Mouse (Mus musculus): Measurements from ENCODE around the gene Ccdc71. TPM values are rescaled to one million over a fixed set of nuclear protein-coding genes. Genes with fewer than 3 reads are reported as not detected.
A peak's percentile ranks its signal among the peaks of the same experiment; 100 is the strongest.

Ccdc71 gene
- polyA plus RNA-seq, 1 experiment = 16.9 TPM

DNA sequence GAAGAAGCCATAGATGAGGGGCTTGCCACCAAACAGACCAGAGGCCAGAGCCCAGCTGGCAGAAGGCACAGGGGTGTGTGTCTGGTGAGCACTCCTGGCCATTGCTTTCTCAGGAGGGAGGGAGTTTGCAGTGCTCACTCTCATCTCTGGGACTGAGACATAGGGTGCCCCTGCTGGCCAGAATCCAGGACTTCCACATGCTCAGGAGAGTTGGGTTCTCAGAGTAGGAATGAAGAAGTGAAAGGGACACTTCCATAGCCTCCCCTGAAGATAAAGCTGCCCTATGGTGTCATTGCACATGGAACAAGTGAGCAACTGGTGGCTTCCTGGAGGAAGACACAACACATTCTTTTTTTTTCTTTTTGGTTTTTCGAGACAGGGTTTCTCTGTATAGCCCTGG lies 14.2 kb downstream of the Ccdc71 start:
- no peaks in the 10 kb centered on the region for H3K9me3 ChIP-seq
- H3K36me3 ChIP-seq (replicated peaks; ENCODE audit: low read length) = no peaks in the 10 kb centered on the region
- peaks cover 20% of the 10 kb centered on the region for H3K4me1 ChIP-seq
- TF ChIP-seq FLI1 (IDR thresholded peaks at IDR 0.05; ENCODE audit: low read length) (no peak), GATA1 (IDR thresholded peaks at IDR 0.05; ENCODE audit: borderline replicate concordance, low read length) (no peak)
- peaks cover 31% of the 10 kb centered on the region for H3K27me3 ChIP-seq (replicated peaks)
- no peak overlapping the region for H3K4me3 ChIP-seq (replicated peaks)

DNA sequence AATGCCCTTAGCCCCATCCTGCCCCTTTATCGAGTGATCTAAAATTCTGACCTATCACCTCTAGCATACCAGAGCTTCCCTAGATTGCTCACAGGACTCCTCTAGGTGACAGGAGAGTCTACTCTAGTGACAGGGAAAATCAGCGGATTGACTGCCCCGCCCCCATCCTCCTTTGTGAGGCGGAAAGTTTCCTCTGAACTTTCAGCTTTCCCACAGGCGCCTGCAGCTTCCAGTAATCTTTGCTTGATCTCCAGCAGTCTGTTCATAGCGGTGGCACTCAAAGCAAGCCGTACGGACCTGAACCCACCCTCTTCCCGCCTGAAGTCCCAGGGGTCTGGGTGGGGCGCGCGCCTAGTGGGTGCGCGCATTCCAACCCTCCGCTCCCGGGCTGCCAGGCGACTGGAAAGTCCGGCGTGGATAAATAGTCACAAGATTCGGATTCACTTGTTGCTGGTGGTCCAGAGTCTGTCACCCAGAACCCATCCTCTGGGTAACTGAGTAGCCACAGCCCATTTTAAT lies 18.4 kb downstream of the Ccdc71 start:
- no peak for TF ChIP-seq FLI1 (IDR thresholded peaks at IDR 0.05; ENCODE audit: low read length)
- TF ChIP-seq GATA1 (IDR thresholded peaks at IDR 0.05; ENCODE audit: borderline replicate concordance, low read length) = no peak
- Histone ChIP-seq H3K4me1 (peaks cover 28% of the 10 kb centered on the region), H3K9me3 (no peaks in the 10 kb centered on the region), H3K4me3 (replicated peaks) (peak overlapping the region; percentile 75), H3K27me3 (replicated peaks) (peaks cover 61% of the 10 kb centered on the region), H3K36me3 (replicated peaks; ENCODE audit: low read length) (no peaks in the 10 kb centered on the region)

DNA sequence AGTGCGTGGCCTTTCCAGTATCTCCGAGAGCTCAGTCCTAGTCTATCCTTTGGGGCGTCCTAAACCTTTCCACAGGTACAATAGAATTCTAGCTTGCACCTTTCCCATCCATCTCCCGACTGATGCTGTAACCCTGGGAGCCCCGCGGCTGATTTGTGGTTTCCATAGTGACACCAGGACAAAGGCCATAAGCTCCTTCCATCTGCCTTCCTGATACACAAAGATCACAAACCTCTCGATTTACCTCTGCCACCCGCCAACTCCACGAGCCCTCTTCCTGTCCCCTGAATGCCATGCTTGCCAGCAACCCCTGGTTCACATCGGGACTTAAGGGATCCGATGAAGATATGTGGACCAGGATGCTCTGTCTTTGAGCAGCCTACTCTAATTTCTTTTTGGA lies 18.9 kb downstream of the Ccdc71 start:
- Histone ChIP-seq H3K4me3 (replicated peaks) (peak overlapping the region; percentile 75), H3K4me1 (peaks cover 32% of the 10 kb centered on the region), H3K9me3 (no peaks in the 10 kb centered on the region), H3K27me3 (replicated peaks) (peaks cover 65% of the 10 kb centered on the region), H3K36me3 (replicated peaks; ENCODE audit: low read length) (no peaks in the 10 kb centered on the region)
- TF ChIP-seq GATA1 (IDR thresholded peaks at IDR 0.05; ENCODE audit: borderline replicate concordance, low read length) = no peak
- TF ChIP-seq FLI1 (IDR thresholded peaks at IDR 0.05; ENCODE audit: low read length) = no peak

DNA sequence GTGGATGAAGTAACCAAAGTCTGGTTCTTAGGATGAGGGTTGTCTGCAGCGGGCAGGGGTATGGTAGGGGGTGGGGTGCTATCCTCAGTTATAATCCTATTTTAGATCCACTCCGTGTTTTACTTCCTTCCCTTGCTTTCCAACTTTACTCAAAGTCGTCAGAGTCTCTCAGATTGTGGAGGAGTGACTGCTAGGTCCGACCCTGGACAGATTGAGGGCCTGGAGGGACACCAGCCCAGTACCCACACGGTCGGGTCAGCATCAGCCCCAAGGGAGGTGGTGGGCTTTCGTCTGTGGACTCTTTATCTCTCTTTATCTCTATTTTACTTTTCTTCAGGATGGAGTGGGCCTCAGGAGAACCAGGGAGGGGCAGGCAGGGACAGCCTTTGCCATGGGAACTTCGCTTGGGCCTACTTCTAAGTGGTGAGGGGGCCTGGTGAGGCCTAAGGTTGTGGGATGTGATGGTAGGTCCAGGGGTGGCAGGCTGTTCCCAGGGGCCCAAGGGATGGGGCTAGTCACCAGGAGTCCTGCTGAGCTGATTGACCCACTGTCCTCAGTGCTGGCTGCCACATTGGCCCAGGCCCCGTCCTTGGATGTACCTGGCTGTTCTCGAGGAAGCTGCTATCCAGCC lies 19.5 kb downstream of the Ccdc71 start, which contains the start of gene Lamb2:
Lamb2 (plus strand) TSS at position 16 of the 631 bp plus-strand sequence.
- H3K4me3 ChIP-seq (replicated peaks) = peak within 1 kb of the TSS; percentile 75
- H3K4me1 ChIP-seq = peaks cover 30% of the 10 kb centered on the region
- no peaks in the 10 kb centered on the region for H3K36me3 ChIP-seq (replicated peaks; ENCODE audit: low read length)
- no peaks in the 10 kb centered on the region for H3K9me3 ChIP-seq
- H3K27me3 ChIP-seq (replicated peaks) = peaks cover 65% of the 10 kb centered on the region
- TF ChIP-seq GATA1 (IDR thresholded peaks at IDR 0.05; ENCODE audit: borderline replicate concordance, low read length) = no peak
- no peak for TF ChIP-seq FLI1 (IDR thresholded peaks at IDR 0.05; ENCODE audit: low read length)

GRCm38 (mm10) chr9:108480813-108481519 lies 20.6 kb downstream of the Ccdc71 start:
- Histone ChIP-seq H3K36me3 (replicated peaks; ENCODE audit: low read length) (no peaks in the 10 kb centered on the region), H3K4me1 (peaks cover 30% of the 10 kb centered on the region), H3K9me3 (no peaks in the 10 kb centered on the region), H3K27me3 (replicated peaks) (peaks cover 76% of the 10 kb centered on the region), H3K4me3 (replicated peaks) (no peak overlapping the region)
- TF ChIP-seq FLI1 (IDR thresholded peaks at IDR 0.05; ENCODE audit: low read length) (no peak), GATA1 (IDR thresholded peaks at IDR 0.05; ENCODE audit: borderline replicate concordance, low read length) (no peak)

DNA sequence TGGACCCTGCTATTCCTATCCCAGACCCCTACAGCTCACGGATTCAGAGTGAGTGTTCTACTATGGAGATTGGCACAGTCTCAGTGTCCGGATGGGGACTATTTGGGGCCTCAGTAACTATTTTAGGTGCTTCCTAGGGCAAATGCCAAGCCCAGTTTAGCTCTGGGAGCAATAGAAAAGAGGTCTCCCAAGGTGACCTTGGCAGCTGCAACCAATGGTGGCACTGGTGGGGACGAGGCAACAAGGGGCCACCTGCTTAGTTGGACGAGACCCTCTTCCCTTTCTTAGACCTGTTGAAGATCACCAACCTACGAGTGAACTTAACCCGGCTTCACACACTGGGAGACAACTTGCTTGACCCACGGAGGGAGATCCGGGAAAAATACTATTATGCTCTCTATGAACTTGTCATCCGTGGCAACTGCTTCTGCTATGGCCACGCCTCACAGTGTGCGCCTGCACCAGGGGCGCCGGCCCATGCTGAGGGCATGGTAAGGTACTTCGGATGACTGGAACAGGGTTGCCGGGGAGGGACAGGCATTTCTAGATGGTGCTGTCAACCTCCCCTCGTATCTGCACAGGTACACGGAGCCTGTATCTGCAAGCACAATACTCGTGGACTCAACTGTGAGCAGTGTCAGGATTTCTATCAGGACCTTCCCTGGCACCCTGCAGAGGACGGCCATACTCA lies 21.3 kb downstream of the Ccdc71 start:
- peaks cover 79% of the 10 kb centered on the region for H3K27me3 ChIP-seq (replicated peaks)
- H3K36me3 ChIP-seq (replicated peaks; ENCODE audit: low read length) = no peaks in the 10 kb centered on the region
- no peaks in the 10 kb centered on the region for H3K9me3 ChIP-seq
- TF ChIP-seq FLI1 (IDR thresholded peaks at IDR 0.05; ENCODE audit: low read length) (no peak), GATA1 (IDR thresholded peaks at IDR 0.05; ENCODE audit: borderline replicate concordance, low read length) (no peak)
- H3K4me3 ChIP-seq (replicated peaks) = no peak overlapping the region
- H3K4me1 ChIP-seq = peaks cover 30% of the 10 kb centered on the region

DNA sequence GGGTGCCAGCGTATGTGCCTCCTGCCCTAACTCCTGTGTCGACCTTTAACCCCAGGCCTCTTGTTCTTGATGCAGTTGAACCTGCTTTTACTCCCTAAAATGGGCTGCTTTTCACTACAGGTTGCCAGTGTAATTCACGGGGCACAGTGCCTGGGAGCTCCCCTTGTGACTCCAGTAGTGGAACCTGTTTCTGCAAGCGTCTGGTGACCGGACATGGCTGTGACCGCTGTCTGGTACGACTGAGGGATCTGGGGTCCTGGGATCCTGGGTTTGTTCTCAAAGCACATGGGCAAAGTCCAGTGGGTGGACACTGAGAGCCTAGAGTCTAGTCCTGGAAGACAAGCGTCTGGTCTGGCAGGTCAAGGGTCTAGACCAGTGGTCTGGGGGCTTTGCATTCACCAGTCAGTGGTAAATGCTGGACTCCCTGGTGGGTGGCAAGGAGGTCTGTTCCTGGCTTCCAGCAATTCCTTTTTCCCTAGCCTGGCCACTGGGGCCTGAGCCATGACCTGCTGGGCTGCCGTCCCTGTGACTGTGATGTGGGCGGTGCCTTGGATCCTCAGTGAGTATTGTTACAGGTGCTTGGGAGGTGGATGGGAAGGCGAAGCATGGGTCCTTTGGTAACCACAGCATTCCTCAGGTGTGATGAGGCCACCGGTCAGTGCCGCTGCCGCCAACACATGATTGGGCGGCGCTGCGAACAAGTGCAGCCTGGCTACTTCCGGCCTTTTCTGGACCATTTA lies 22.9 kb downstream of the Ccdc71 start:
- Histone ChIP-seq H3K4me3 (replicated peaks) (no peak overlapping the region), H3K27me3 (replicated peaks) (peaks cover 76% of the 10 kb centered on the region)
- TF ChIP-seq GATA1 (IDR thresholded peaks at IDR 0.05; ENCODE audit: borderline replicate concordance, low read length) (no peak), FLI1 (IDR thresholded peaks at IDR 0.05; ENCODE audit: low read length) (no peak)

DNA sequence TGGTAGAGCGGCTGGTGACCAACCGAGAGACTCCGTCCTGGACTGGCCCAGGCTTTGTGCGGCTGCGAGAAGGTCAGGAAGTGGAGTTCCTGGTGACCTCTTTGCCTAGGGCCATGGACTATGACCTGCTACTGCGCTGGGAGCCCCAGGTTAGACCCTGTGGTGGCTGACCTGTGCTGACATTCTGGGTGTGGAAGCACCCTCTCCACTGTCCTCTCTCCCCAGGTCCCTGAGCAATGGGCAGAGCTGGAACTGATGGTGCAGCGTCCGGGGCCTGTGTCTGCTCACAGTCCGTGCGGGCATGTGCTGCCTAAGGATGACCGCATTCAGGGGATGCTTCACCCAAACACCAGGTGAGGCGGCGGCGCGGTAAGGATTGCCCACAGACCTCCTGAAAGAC lies 23.7 kb downstream of the Ccdc71 start:
- H3K36me3 ChIP-seq (replicated peaks; ENCODE audit: low read length) = no peaks in the 10 kb centered on the region
- H3K4me3 ChIP-seq (replicated peaks) = no peak overlapping the region
- peaks cover 70% of the 10 kb centered on the region for H3K27me3 ChIP-seq (replicated peaks)
- peaks cover 21% of the 10 kb centered on the region for H3K4me1 ChIP-seq
- TF ChIP-seq FLI1 (IDR thresholded peaks at IDR 0.05; ENCODE audit: low read length) (no peak), GATA1 (IDR thresholded peaks at IDR 0.05; ENCODE audit: borderline replicate concordance, low read length) (no peak)
- H3K9me3 ChIP-seq = no peaks in the 10 kb centered on the region

More for the DNA sequence above, 22.9 kb downstream of the Ccdc71 start:
- no peaks in the 10 kb centered on the region for H3K9me3 ChIP-seq
- no peaks in the 10 kb centered on the region for H3K36me3 ChIP-seq (replicated peaks; ENCODE audit: low read length)
- peaks cover 26% of the 10 kb centered on the region for H3K4me1 ChIP-seq

- no peaks in the 10 kb centered on the region for H3K36me3 ChIP-seq (replicated peaks; ENCODE audit: low read length)
- no peak overlapping the region for H3K4me3 ChIP-seq (replicated peaks)
- no peaks in the 10 kb centered on the region for H3K9me3 ChIP-seq
- peaks cover 57% of the 10 kb centered on the region for H3K27me3 ChIP-seq (replicated peaks)
- no peak for TF ChIP-seq GATA1 (IDR thresholded peaks at IDR 0.05; ENCODE audit: borderline replicate concordance, low read length)
- no peak for TF ChIP-seq FLI1 (IDR thresholded peaks at IDR 0.05; ENCODE audit: low read length)
- H3K4me1 ChIP-seq = peaks cover 21% of the 10 kb centered on the region
Measured at GRCm38 (mm10) chr9:108485301-108485875, 25.1 kb downstream of the Ccdc71 start.
